Mouse (Mus musculus) activated CD4-positive, CD25-positive, alpha-beta regulatory T cell, adult 4 months (primary cell): ENCODE results near the gene Gm11037. TPM values are rescaled to one million over a fixed set of nuclear protein-coding genes. Genes with fewer than 3 reads are reported as not detected.

Experiments used
- ATAC-seq: one replicate; pipeline ENCODE4 v1.8.0; 2017
- polyA plus RNA-seq, 2 experiments: library from polyadenylated mRNA; unstranded; fragments of 100-300 nt; shearing (Covaris generic); gene quantifications; one replicate each; pipeline ENCODE4 v1.2.1; 2017

Gm11037 gene
- polyA plus RNA-seq, 2 experiments from 2014 or later = not detected

DNA sequence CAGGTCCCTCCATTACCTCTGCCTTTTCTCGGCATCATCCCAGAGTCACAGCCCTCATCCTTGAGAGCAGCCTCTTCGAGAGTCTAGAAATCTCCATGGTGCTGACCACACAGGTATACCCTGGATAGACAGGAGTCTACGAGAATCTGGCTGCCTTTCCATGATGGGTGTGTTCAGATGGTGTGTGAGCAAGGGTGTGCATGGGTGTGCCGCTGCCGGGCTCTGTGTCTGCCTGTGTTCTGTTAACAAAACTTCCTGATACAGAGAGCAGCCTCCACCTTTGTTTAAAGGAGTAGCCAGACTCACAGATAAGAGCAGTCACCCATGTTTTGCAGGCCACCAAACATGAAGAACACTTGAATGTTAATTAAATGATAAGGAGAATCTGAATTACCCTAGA lies 3.5 kb upstream of the Gm11037 start:
- no peak for ATAC-seq

DNA sequence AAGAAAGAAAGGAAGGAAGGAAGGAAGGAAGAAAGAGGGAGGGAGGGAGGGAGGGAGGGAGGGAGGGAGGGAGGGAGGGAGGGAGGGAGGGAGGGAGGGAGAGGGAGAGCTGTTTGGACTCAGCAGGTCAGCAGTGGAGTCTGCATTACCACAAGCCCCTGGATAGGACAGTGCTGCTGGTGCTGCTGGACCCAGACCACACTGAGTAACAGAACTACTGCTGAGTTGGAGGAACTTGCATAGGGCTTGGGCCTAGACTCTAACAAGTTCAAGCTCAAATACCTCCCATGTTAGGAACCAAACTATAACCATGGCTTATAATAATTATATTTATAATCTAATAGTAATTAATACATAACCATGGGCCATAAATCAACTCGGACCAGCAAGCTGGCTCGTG lies 2.4 kb upstream of the Gm11037 start:
- ATAC-seq = no peak

DNA sequence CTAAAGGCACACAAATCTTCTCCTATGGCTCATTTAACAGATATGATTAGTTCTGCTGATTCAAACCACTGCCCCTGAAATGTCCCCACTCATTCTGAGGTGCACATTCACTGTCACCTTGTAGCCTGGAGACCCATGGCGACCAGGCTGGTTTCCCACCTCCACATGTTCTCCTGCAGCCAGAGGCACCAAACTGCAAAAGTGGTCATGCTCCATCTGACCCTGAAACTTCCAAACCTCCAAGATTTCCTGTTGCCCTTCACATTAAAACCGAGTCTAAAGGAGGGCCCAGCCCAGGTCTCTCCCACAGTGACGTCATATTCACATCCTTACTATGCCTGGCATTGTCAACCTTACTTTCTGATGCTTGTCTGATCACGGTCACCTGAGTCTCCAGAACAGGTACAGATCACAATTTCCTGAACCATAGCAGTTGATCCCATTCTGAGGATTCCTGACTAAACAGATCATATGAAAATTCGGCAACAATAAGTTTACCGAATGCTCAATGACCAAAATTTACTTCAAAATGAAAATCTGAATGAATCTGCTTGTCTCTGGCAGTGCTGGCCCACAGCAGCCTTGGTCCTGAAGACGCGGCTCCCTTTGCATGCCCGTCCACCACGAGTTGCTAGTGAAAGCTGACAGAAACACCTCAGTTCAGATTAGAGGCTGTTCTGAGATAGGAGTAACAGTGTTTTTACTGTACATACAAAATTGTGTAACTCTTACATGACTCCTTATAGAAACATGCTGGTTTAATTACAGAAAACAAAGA lies 997 bp upstream of the Gm11037 start:
- ATAC-seq = no peak

DNA sequence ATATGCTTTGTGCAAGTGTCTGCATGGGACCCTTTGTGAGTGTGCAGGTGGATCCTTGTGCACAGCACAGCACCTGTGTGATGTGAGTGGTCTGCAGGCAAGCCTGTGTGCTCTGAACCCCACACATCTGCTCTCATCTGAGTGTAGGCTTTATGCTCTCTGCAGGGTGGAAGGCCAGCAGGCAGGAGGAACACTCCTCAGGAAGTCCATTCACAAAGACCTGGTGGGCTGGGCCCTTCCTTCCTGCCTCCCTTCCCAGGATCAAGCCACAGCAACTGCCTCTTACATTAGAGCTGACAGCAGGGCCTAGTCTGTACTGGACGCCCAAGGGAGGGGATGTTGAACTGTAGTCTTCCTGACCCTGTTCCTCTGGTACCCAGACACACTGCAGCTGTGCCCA lies 1.1 kb downstream of the Gm11037 start:
- no peak for ATAC-seq

DNA sequence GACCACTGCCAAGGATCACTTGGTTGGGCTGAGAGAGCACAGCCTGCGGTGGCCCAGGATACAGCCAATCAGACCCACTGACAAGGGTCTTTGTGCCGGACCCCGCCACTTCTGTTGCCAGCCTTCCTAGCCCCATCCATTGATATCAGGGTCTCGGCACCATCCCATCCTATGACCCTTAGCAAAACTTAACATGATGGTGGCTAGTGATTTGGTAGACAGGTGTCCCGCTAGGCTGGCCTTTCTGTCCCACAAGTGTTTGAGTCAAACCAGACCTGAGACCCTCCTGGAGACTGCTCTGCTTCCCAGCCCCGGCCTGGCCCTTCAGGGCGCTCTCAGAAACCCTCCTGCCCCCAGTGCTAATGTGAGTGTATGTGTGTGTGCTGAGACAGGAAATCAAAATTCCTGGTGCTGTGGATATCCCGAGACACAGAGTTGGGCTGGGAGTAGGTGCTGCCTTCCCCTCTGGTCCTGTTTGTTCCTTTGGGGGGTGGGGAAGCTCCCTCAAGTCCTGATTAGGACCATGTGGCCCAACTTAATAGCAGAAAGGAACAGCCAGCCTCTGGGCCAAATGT lies 1.6 kb downstream of the Gm11037 start:
- no peak for ATAC-seq

DNA sequence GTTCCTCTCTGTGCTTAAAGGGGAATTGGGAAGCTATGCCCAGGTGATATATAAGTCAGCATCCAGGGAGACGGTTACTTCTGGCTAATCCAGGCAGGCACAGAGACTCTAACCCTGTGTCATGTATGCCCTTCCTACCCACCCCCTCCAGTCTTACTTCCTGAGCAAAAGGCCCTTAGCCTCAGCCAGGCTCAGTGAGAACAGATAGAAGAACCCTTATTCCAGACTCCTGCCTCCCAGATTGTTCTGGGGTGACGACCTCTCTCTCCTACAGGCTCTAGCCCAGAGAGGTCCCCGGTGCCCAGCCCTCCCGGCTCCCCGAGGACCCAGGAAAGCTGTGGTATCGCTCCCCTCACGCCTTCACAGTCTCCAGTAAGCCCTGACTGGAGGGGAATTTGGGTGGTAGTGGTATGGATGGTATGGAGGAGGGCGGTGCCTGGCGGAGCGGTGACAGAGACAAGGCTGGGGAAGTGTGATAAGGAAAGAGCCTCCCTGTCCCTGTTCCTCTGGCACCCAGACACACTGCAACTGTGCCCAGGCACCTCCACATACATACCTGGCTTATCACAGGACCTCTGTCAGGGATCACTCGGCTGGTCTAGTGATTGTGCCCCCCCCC lies 2.3 kb downstream of the Gm11037 start:
- ATAC-seq = no peak

DNA sequence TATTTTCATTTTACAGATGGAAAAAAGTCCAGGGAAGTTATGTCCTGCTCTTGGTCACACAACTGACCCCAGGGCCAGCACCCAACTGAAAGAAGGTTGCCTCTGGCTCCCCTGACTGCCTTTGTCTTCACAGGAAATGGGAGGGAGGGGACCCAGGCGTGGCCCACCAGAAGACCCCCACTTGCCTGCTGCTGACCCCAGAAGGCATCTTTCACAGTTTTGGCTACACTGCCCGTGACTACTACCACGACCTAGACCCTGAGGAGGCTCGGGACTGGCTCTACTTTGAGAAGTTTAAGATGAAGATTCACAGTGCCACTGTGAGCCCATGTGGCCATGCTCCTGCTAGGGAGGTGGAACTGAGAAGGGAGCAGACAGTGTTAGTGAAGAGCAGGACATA lies 5.0 kb downstream of the Gm11037 start:
- no peak for ATAC-seq

DNA sequence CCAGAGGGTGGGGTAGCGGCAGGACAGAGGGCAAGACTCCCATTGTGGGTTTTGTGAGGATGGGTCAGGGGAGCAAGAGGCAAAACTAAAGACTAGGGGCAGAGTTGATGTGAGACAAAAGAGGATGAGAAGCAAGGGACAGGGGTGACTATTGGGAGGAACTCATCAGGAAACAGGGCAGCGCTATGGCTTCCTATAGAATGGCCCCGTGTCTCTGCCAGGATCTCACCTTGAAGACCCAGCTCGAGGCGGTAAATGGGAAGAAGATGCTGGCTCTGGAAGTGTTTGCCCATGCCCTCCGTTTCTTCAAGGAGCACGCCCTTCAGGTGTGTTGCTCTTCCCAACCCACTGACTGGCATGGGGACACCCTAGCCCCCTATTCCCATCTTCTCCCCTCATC lies 5.5 kb downstream of the Gm11037 start:
- no peak for ATAC-seq

DNA sequence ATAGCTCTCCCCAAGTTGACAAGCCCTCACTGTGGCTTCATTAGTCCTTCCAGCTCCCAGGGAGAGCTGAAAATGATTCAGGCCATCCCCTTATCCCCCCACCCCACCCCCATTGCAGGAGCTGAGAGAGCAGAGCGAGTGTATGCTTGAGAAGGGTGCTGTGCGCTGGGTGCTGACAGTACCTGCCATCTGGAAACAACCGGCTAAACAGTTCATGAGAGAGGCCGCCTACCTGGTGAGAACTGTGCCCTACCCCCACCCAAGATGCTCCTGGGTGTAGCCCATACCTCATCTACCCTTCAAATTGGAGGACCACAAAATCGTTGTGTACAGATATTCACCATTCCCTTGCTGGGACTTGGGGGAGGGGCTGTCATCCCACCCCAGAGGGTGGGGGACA lies 6.0 kb downstream of the Gm11037 start:
- no peak for ATAC-seq

DNA sequence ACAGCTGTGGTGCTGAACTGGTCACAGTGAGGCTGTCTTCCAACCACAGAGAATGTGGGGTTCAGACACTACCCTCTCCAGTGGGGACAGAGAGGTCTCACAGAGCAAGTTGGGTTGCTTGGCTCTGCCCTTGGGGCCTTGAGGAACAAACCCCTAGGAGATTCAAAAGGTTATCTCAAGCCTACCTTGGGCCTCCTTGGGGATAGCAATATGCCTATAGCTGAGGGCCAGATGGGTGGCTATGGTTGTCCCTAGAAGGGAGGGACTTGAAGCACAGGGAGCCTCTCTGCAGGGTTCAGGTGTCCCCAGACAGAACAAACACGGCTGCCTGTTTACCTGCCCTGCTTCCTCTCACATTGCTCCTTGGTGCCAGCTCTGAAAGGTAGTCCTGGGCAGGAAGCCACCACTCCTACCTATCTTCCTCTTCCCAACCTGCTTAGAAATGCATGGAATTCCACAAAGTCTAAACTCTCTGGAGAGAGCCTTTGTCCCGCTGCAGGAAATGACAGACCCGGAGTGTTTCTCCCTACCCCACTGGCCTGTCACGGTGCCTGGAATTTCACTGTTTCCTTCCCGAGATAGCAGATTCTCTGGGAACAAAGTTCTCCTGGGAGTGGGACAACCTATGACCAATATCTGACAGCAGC lies 6.7 kb downstream of the Gm11037 start:
- ATAC-seq = no peak

DNA sequence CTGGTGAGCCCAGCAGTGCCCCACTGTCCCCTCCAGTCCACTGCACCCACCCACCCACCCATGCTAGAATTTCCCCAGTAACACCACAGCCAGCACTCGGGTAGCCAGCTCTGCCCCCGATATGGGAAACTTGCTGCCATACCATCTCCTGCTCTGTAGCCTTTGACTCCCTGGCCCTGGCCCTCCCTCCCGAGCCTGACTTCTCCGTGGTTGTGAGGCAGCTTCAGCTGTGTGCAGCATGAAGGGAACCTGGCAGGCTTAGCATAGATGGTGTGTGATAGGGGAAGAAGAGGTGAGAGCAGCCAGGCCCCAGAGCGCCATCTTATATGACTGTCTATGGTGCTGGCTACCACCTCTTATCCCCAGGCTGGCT lies 7.2 kb downstream of the Gm11037 start:
- no peak for ATAC-seq

DNA sequence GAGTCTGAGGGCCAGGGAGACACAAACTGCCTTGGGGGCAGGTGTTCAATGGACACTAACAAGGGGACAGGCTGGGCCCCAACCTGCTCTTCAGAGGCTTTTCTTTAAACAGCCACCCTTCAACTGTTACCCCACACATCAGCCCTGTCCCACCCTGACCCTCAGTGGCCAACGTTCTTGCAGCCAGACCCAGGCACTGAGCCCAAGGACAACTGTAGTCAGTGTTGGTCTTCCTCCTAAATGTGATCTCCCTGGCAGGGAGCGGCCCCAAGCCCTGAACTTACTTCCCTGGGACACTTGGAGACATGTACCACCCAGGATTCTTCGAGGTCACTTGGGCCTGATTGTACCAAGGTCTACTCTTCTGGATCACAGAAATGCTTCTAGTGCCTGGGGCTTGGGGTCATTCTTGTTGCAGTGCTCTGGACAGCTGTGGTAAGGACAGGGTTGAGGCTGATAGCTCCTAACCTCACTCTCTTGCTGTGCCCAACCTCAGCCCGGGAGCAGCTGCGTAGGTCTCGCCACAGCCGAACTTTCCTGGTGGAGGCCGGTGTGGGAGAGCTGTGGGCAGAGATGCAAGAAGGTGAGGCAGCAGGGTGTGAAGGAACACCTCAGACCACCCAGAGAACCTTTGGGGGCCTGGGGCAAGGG lies 8.2 kb downstream of the Gm11037 start:
- ATAC-seq = no peak

DNA sequence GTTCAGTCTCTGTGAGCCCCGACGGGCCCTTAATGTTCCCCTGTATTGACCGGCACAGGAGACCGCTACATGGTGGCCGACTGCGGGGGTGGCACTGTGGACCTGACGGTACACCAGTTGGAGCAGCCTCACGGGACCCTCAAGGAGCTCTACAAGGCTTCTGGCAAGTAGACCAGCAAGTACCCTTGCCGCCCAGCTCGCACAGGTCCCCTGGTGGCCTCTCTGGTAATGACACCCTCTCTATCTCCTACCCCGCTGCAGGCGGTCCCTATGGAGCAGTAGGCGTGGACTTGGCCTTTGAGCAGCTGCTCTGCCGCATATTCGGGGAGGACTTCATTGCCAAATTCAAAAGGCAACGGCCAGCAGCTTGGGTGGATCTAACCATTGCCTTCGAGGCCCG lies 9.3 kb downstream of the Gm11037 start:
- ATAC-seq = peak; percentile 75

DNA sequence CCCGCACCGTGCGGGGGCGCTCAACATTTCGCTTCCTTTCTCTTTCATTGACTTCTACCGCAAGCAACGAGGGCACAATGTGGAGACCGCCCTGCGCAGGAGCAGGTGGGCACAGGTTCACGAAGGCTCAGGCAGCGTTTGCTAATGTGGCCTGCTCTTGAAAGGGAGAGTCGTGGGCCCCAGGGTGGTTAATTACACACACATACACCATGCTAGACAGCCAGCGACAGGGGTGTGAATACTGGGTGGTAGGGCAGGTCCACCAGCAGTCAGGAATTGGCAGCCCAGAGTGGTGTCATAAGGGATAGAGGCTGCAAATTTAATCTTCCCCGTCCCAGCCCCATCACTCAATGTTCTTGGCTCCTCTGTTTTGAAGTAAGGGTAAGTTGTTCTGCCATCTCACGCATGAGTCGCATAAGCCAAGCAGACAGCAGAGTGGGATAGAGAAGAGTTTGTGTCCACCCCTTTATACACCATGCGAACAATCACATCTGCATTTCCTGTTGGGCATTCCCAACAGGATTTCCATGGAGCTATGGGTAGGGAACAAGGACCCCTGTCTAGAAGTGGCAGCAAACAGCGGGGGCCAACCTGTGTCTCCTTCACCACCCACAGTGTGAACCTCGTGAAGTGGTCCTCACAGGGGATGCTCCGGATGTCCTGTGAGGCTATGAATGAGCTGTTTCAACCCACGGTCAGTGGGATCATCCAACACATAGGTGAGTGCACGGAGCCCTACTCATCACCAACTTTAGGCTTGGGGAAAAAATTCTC lies 9.9 kb downstream of the Gm11037 start:
- ATAC-seq = no peak

DNA sequence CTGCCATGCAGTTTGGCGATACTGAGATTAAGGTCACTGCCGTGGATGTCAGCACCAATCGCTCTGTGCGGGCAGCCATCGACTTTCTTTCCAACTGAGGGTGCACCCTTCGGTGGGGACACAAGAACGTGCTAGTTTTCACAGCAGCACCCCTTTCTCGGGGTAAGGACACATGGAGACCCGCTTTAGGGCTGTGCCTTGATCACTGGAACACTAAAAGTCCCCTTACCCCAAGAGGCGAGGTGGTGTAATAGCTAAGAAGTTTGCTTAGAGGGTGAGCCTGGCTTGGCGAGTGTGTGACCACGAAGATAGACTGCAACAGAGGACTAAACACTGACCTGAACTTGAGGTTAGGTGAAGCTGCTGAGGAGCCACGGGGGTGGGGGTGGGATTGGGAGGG lies 11.8 kb downstream of the Gm11037 start:
- no peak for ATAC-seq

DNA sequence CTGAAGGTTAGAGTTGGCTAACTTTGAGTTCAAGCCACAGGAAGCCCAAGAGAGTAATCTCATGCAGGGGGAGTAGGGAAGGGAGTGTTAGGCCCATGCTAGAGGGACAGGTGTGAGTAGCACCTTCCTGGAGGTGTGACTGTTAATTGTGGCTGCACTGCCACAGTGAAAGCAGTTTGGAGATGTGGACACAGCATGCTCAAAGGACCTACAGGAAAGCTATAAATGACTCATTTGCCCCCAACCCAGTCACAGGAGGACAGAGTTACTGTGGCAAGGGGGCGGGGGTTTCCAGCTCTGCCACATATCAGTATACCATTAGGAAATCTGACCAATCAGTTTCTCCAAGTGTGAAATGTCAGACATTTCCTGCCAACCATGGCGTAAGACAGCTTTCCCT lies 12.2 kb downstream of the Gm11037 start:
- no peak for ATAC-seq

DNA sequence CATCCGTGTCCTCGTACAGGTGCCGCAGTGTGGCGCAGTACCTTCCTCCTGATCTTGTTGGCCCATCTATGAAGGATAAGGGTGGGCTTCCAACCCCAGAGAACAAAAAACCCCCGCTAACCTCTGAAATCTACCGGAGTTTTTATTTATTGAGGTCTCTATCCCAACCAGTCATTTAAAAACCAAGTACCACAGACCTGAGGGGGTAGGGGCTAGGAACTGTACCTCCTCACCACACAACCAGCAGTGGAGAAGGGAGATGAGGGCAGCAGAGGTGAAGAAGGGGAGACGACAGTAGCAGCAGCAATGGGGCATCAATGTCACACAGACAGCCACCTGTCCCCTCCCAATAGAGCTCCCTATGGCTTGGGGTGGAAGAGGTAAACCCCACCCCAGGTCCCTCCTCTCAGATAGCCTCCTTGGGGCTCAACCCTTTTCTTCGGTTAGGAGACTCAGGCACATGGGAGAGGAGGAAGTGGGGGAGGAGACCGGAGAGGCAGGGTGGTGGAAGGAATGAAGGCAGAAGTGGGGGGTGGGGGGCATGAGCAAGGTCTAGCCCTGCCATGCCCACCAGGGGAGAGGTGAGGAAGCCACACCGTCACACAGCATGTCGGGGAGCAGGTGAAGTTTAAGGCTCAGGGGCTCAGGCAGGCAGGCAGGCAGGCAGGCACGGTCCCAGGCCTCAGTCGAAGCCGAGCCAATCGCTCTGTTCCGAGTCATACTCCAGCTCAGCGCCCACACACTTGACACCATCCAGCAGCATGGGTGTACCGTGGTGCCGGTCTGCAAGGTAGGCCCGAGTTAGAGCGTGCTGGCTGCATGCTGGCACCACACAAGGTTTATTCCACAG lies 13.1 kb downstream of the Gm11037 start:
- ATAC-seq = no peak

DNA sequence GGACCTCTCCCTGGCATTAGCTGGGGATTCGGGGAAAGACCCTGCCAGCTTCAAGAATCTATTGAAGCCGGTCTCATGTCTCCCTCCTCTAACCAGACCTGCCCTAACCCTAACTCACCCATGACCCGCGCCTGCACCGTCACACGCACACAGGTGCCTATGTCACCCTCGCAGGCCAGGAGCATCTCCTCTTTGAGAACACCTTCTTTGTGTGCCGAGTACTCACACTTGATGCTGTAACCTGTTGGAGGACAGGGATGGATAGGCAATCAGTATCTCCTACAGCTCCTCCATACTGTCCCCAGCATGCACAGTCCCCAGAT lies 13.7 kb downstream of the Gm11037 start:
- no peak for ATAC-seq

DNA sequence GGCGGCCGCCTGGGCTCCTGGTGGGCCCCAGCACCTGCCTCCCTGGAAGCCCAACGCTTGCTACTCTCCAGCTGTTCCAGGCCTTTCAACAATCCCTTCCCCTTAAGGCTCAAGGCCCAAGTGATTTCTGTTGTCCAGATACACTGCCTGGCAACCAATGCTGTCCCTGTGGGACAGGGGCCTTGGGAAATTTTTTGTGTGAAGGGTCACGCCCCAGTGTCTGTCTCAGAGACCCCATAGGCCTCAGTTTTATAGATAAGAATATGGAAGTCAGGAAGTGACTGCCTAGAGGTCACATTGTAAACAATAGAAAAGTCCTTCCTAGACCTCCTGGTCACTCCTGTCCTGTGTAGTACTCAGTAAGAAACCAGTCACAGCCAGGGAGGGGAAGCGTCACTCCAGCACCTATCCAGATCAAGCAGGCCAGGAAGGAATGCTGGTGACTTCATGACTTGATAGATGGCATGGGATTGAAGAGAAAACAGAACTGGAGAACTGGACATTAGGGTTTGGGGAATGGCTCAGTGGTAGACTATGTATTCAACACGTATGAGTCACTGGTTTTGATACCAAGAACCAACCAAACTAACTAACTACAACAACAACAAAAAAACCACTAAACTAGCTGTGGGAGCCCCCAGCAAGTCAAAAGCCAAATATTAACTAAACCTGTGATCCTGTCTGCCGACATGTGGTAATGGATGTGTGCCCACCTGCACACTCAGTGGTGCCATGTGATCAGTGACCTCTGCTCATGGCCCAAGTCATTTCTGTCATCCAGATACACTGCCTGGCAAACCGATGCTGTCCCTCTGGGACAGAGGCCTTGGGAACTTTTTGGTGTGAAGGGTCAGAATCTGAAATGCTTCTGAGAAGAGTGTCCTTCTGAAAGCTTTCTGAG lies 15.3 kb downstream of the Gm11037 start:
- ATAC-seq = no peak

DNA sequence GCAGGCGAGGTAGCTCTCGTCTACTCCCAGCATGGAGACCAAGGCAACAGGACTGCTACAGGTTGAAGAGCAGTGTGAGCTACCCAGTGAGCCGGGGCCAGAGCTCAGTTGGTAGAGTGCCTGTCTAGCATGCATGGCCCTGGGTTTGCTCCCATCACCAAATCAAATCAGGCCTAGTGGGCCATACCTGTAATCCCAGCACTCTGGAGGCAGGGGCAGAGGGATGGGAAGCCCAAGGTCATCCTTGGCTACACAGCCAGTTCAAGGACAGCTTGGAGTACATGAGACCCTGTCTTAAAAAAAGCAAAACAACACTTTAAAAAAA lies 15.9 kb downstream of the Gm11037 start:
- ATAC-seq = no peak
